Mouse (Mus musculus): ENCODE results near the gene Tmed6.

GRCm38 (mm10) chr8:107109816-107110435, 44.5 kb upstream of the Tmed6 start:
- no peak for TF ChIP-seq CTCF (IDR thresholded peaks at IDR 0.05; ENCODE audit: control insufficient read depth, insufficient read depth, insufficient replicate concordance, low read depth, low read length)
- TF ChIP-seq POLR2A (IDR thresholded peaks at IDR 0.05; ENCODE audit: control insufficient read depth, low read depth, low read length), result no peak

Measured in testis, adult 2 months (tissue).